Mouse (Mus musculus): ENCODE results near the gene Nxn.

DNA sequence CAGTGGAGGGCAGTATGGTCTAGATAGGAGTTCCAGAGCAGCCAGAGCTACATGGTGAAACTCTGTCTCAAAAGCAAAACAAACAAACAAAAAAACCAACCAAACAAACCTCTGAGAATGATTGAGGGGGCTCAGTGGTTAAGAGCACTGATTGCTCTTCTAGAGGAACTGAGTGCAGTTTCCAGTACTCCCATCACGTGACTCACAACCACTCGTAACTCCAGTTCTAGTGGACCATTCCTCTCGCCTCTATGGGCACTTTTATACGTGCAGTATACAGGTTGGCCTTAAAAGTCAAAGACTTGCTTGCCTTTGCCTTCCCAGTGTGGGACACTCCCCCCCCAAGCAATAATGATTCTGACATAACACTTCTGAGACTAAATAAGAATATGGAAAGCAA lies 6.2 kb upstream of the Nxn start:
- TF ChIP-seq POLR2A (IDR thresholded peaks at IDR 0.05; ENCODE audit: borderline replicate concordance, low read depth, low read length) = no peak
- no peak for TF ChIP-seq CTCF (IDR thresholded peaks at IDR 0.05; ENCODE audit: low read depth, low read length)
